Mouse (Mus musculus) bone marrow macrophage, adult 2 months (primary cell): ENCODE data around the gene Taz.

Source experiments
- CTCF ChIP-seq: IDR thresholded peaks from 2 replicates; pipeline ENCODE4 v1.5.1; 2012; ENCODE audit warnings: low read depth, mild to moderate bottlenecking, low read length, moderate library complexity
- POLR2A ChIP-seq: IDR thresholded peaks from 2 replicates; pipeline ENCODE4 v1.6.1; 2012; ENCODE audit warnings: mild to moderate bottlenecking, low read depth, low read length, borderline replicate concordance

DNA sequence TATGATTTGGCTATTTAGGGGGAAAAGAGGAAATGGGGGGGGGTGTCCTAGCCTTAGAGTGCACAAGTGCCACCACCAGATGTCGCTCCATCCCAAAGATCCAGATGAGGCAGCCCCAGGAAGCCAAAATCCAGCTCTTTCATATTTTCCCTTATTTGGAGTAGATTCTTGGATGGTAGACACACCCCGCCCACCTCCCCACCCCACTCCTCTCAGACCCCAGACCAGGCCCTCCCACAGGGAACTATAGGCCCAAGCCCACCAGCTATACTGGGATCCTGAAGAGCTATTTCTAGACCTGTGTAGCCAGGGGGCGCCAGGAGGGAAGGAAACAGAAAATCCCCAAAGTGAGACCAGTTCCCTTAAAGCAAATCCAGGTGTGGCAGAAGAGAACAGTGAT is 33.1 kb upstream of the Taz start:
- TF ChIP-seq POLR2A (no peak), CTCF (peak; percentile 36; the same call in 1 of the 2 replicates)
